Mouse (Mus musculus) testis, adult 2 months (tissue): Measurements from ENCODE around the gene Pmfbp1. TPM values are rescaled to one million over a fixed set of nuclear protein-coding genes. Genes with fewer than 3 reads are reported as not detected.

Experiments
- H3K27ac ChIP-seq: fragments of 200-500 bp; 2 replicates; pipeline ENCODE4 v1.5.1; 2012; ENCODE audit warnings: low read depth, low read length; ENCODE audit not compliant: control insufficient read depth, insufficient read depth
- H3K27me3 ChIP-seq: fragments of 200-500 bp; 2 replicates; pipeline ENCODE4 v1.6.1; 2012; ENCODE audit warnings: mild to moderate bottlenecking, low read length, moderate library complexity; ENCODE audit not compliant: control insufficient read depth, insufficient read depth
- H3K36me3 ChIP-seq: fragments of 200-500 bp; 2 replicates; pipeline ENCODE4 v1.6.1; 2012; ENCODE audit warnings: mild to moderate bottlenecking, low read length; ENCODE audit not compliant: control insufficient read depth, insufficient read depth
- H3K4me1 ChIP-seq: fragments of 200-500 bp; 2 replicates; pipeline ENCODE4 v1.6.1; 2012; ENCODE audit warnings: low read length; ENCODE audit not compliant: control insufficient read depth, insufficient read depth
- H3K4me3 ChIP-seq: fragments of 200-500 bp; 2 replicates; pipeline ENCODE4 v1.5.1; 2012; ENCODE audit warnings: low read depth, mild to moderate bottlenecking, low read length, moderate library complexity, mixed read lengths; ENCODE audit not compliant: control insufficient read depth
- CTCF ChIP-seq: fragments of 200-500 bp; IDR thresholded peaks from 2 replicates; pipeline ENCODE4 v1.5.1; 2012; ENCODE audit warnings: low read depth, mild to moderate bottlenecking, inconsistent platforms, low read length, moderate library complexity; ENCODE audit not compliant: control insufficient read depth, insufficient read depth, insufficient replicate concordance
- POLR2A ChIP-seq: fragments of 200-500 bp; IDR thresholded peaks from 2 replicates; pipeline ENCODE4 v1.6.1; 2012; ENCODE audit warnings: low read depth, mild to moderate bottlenecking, inconsistent platforms, low read length, moderate library complexity; ENCODE audit not compliant: control insufficient read depth
- polyA plus RNA-seq: library from polyadenylated mRNA; depleted of rRNA; stranded (reverse); fragments of >200 nt; gene quantifications from 2 replicates; pipeline ENCODE4 v1.2.3, GENCODE M21; 2012

The Pmfbp1 gene
- polyA plus RNA-seq, 1 experiment, result 108 TPM

GRCm38 (mm10) chr8:109503566-109503965 lies 9.7 kb downstream of the Pmfbp1 start:
- Histone ChIP-seq H3K4me3 (no peak overlapping the region), H3K4me1 (no peaks in the 10 kb centered on the region), H3K27ac (no peak overlapping the region), H3K27me3 (no peaks in the 10 kb centered on the region), H3K36me3 (no peaks in the 10 kb centered on the region)
- TF ChIP-seq CTCF (no peak), POLR2A (no peak)

- H3K27ac ChIP-seq, result no peak overlapping the region
- no peak overlapping the region for H3K4me3 ChIP-seq
- TF ChIP-seq CTCF, result no peak
- TF ChIP-seq POLR2A, result no peak
- H3K4me1 ChIP-seq, result no peaks in the 10 kb centered on the region
- H3K36me3 ChIP-seq, result no peaks in the 10 kb centered on the region
- no peaks in the 10 kb centered on the region for H3K27me3 ChIP-seq
Measured at GRCm38 (mm10) chr8:109505560-109505959, 11.7 kb downstream of the Pmfbp1 start.

GRCm38 (mm10) chr8:109524008-109524407 lies 30.2 kb downstream of the Pmfbp1 start:
- no peak overlapping the region for H3K4me3 ChIP-seq
- H3K4me1 ChIP-seq, result peaks cover 9% of the 10 kb centered on the region; the same call in 1 of the 2 replicates
- no peaks in the 10 kb centered on the region for H3K36me3 ChIP-seq
- H3K27me3 ChIP-seq, result no peaks in the 10 kb centered on the region
- no peak overlapping the region for H3K27ac ChIP-seq
- no peak for TF ChIP-seq POLR2A
- TF ChIP-seq CTCF, result no peak

GRCm38 (mm10) chr8:109535140-109535990 lies 41.5 kb downstream of the Pmfbp1 start:
- TF ChIP-seq POLR2A (no peak), CTCF (peak; percentile 20; the same call in 1 of the 2 replicates)
- H3K27me3 ChIP-seq, result no peaks in the 10 kb centered on the region
- no peak overlapping the region for H3K27ac ChIP-seq
- peaks cover 2% of the 10 kb centered on the region; the same call in 1 of the 2 replicates for H3K4me1 ChIP-seq
- H3K36me3 ChIP-seq, result no peaks in the 10 kb centered on the region
- no peak overlapping the region for H3K4me3 ChIP-seq

GRCm38 (mm10) chr8:109536703-109537102 lies 42.9 kb downstream of the Pmfbp1 start:
- Histone ChIP-seq H3K36me3 (no peaks in the 10 kb centered on the region), H3K27ac (no peak overlapping the region), H3K4me1 (peaks cover 2% of the 10 kb centered on the region; the same call in 1 of the 2 replicates), H3K4me3 (no peak overlapping the region), H3K27me3 (no peaks in the 10 kb centered on the region)
- no peak for TF ChIP-seq POLR2A
- peak; percentile 79 for TF ChIP-seq CTCF

- TF ChIP-seq POLR2A, result no peak
- no peak for TF ChIP-seq CTCF
- no peak overlapping the region for H3K27ac ChIP-seq
- H3K36me3 ChIP-seq, result no peaks in the 10 kb centered on the region
- no peak overlapping the region for H3K4me3 ChIP-seq
- no peaks in the 10 kb centered on the region for H3K27me3 ChIP-seq
- H3K4me1 ChIP-seq, result no peaks in the 10 kb centered on the region; the same call in 1 of the 2 replicates
Measured at GRCm38 (mm10) chr8:109542165-109542564, 48.3 kb downstream of the Pmfbp1 start.

GRCm38 (mm10) chr8:109542748-109543519 lies 49.1 kb downstream of the Pmfbp1 start:
- no peak overlapping the region for H3K27ac ChIP-seq
- TF ChIP-seq CTCF (no peak), POLR2A (no peak)
- H3K4me3 ChIP-seq, result no peak overlapping the region
- no peaks in the 10 kb centered on the region; the same call in 1 of the 2 replicates for H3K4me1 ChIP-seq
- H3K27me3 ChIP-seq, result no peaks in the 10 kb centered on the region
- no peaks in the 10 kb centered on the region for H3K36me3 ChIP-seq
